Mouse (Mus musculus): ENCODE data around the gene Copz2.
"Not testable (repeated sequence)": the region's sequence is repeated elsewhere in the genome, so short reads cannot be mapped to it uniquely, and the experiment has no call there.

The Copz2 gene

GRCm38 (mm10) chr11:96849681-96850467, at the start of gene Copz2:
TSS of gene Copz2 (plus strand) at chr11:96849870.
- no peak for DNase-seq (ENCODE audit: low spot score in 2 of 2)

- no peak for DNase-seq (ENCODE audit: low spot score in 2 of 2)
These were observed 44.1 kb upstream of the Copz2 start for GRCm38 (mm10) chr11:96805606-96806005.

- no peak for DNase-seq (ENCODE audit: low spot score in 2 of 2)
These were observed 41.6 kb upstream of the Copz2 start for GRCm38 (mm10) chr11:96808066-96808465.

- no peak for DNase-seq (ENCODE audit: low spot score in 2 of 2)
These were observed 40.0 kb upstream of the Copz2 start for GRCm38 (mm10) chr11:96809562-96810235.

GRCm38 (mm10) chr11:96811188-96811587, 38.5 kb upstream of the Copz2 start:
- DNase-seq (ENCODE audit: low spot score in 2 of 2), result not testable (repeated sequence)

- no peak for DNase-seq (ENCODE audit: low spot score in 2 of 2)
These were observed 36.2 kb upstream of the Copz2 start for GRCm38 (mm10) chr11:96813455-96813854.

- DNase-seq (ENCODE audit: low spot score in 2 of 2), result no peak
These were observed 35.8 kb upstream of the Copz2 start for GRCm38 (mm10) chr11:96813920-96814319.

GRCm38 (mm10) chr11:96814443-96814842, 35.2 kb upstream of the Copz2 start:
- DNase-seq (ENCODE audit: low spot score in 2 of 2), result no peak

GRCm38 (mm10) chr11:96815895-96816294, 33.8 kb upstream of the Copz2 start:
- no peak for DNase-seq (ENCODE audit: low spot score in 2 of 2)

- no peak for DNase-seq (ENCODE audit: low spot score in 2 of 2)
These were observed 33.2 kb upstream of the Copz2 start for GRCm38 (mm10) chr11:96816494-96816893.

GRCm38 (mm10) chr11:96816979-96817378, 32.7 kb upstream of the Copz2 start:
- no peak for DNase-seq (ENCODE audit: low spot score in 2 of 2)

GRCm38 (mm10) chr11:96818128-96818710, 31.5 kb upstream of the Copz2 start:
- no peak for DNase-seq (ENCODE audit: low spot score in 2 of 2)

GRCm38 (mm10) chr11:96821956-96822355, 27.7 kb upstream of the Copz2 start:
- no peak for DNase-seq (ENCODE audit: low spot score in 2 of 2)

- no peak for DNase-seq (ENCODE audit: low spot score in 2 of 2)
These were observed 26.8 kb upstream of the Copz2 start for GRCm38 (mm10) chr11:96822675-96823470.

GRCm38 (mm10) chr11:96823471-96823837, 26.2 kb upstream of the Copz2 start:
- DNase-seq (ENCODE audit: low spot score in 2 of 2), result no peak

- peak; percentile 80 to 87 for DNase-seq (ENCODE audit: low spot score in 2 of 2)
These were observed 25.5 kb upstream of the Copz2 start for GRCm38 (mm10) chr11:96823880-96824782.

- DNase-seq (ENCODE audit: low spot score in 2 of 2), result no peak
These were observed 24.7 kb upstream of the Copz2 start for GRCm38 (mm10) chr11:96824783-96825495.

- no peak for DNase-seq (ENCODE audit: low spot score in 2 of 2)
These were observed 23.2 kb upstream of the Copz2 start for GRCm38 (mm10) chr11:96826481-96826880.

- DNase-seq (ENCODE audit: low spot score in 2 of 2), result no peak
These were observed 22.5 kb upstream of the Copz2 start for GRCm38 (mm10) chr11:96827062-96827581.

GRCm38 (mm10) chr11:96827917-96828316, 21.8 kb upstream of the Copz2 start:
- DNase-seq (ENCODE audit: low spot score in 2 of 2), result no peak
